Mouse (Mus musculus) left cerebral cortex, adult 8-10 months (tissue): Measurements from ENCODE around the gene Islr. TPM values are rescaled to one million over a fixed set of nuclear protein-coding genes. Genes with fewer than 3 reads are reported as not detected.

Experiments
- DNase-seq, 2 experiments: peaks; one replicate each; pipeline ENCODE4 v3.0.0; 2022; ENCODE audit warnings: low spot score in 2 of 2
- total RNA-seq, 4 experiments: library from RNA; stranded (reverse); gene quantifications; 2 replicates each; pipeline ENCODE4 v1.2.4; 2022

Islr gene
- total RNA-seq, 4 experiments from 2014 or later = 14.8 to 23.4 (median 18.9) TPM

GRCm38 (mm10) chr9:58196610-58197567, 7.2 kb downstream of the Islr start:
- DNase-seq = no peak

GRCm38 (mm10) chr9:58196141-58196540, 8.0 kb downstream of the Islr start:
- DNase-seq = no peak

GRCm38 (mm10) chr9:58195671-58196070, 8.4 kb downstream of the Islr start:
- DNase-seq = no peak

GRCm38 (mm10) chr9:58194222-58194621, 9.9 kb downstream of the Islr start:
- no peak for DNase-seq

GRCm38 (mm10) chr9:58184456-58184855, 19.6 kb downstream of the Islr start:
- DNase-seq = no peak

- no peak for DNase-seq
Observed at GRCm38 (mm10) chr9:58179390-58179789, 24.7 kb downstream of the Islr start.

- no peak for DNase-seq
Observed at GRCm38 (mm10) chr9:58177165-58177564, 26.9 kb downstream of the Islr start.

- DNase-seq = peak in 1 of 2 experiments; percentile 73
Observed at GRCm38 (mm10) chr9:58175745-58176487, 28.2 kb downstream of the Islr start.

GRCm38 (mm10) chr9:58174818-58175251, 29.3 kb downstream of the Islr start:
- peak in 1 of 2 experiments; percentile 61 for DNase-seq

GRCm38 (mm10) chr9:58172863-58173262, 31.2 kb downstream of the Islr start:
- no peak for DNase-seq

GRCm38 (mm10) chr9:58169426-58169825, 34.7 kb downstream of the Islr start:
- DNase-seq = no peak

GRCm38 (mm10) chr9:58168880-58169279, 35.2 kb downstream of the Islr start:
- no peak for DNase-seq

- no peak for DNase-seq
Observed at GRCm38 (mm10) chr9:58165779-58166178, 38.3 kb downstream of the Islr start.

- DNase-seq = no peak
Observed at GRCm38 (mm10) chr9:58163146-58163545, 41.0 kb downstream of the Islr start.

GRCm38 (mm10) chr9:58162173-58162572, 41.9 kb downstream of the Islr start:
- DNase-seq = no peak

- DNase-seq = no peak
Observed at GRCm38 (mm10) chr9:58160315-58160714, 43.8 kb downstream of the Islr start.

GRCm38 (mm10) chr9:58159855-58160254, 44.3 kb downstream of the Islr start:
- peak in 1 of 2 experiments; percentile 47 for DNase-seq

- DNase-seq = no peak
Observed at GRCm38 (mm10) chr9:58158541-58159311, 45.4 kb downstream of the Islr start.

GRCm38 (mm10) chr9:58157838-58158237, 46.3 kb downstream of the Islr start:
- no peak for DNase-seq

- DNase-seq = no peak
Observed at GRCm38 (mm10) chr9:58156819-58157560, 47.1 kb downstream of the Islr start.

GRCm38 (mm10) chr9:58155366-58155765, 48.7 kb downstream of the Islr start:
- DNase-seq = no peak
